Mouse (Mus musculus) heart, postnatal 25 days (tissue): Measurements from ENCODE around the gene Gab1. TPM values are rescaled to one million over a fixed set of nuclear protein-coding genes. Genes with fewer than 3 reads are reported as not detected.

Source experiments
- DNase-seq: peaks from one replicate; pipeline ENCODE4 v3.0.0; 2022; ENCODE audit warnings: low spot score
- intact Hi-C: fragments of 180-260 bp; cut with DNase I; formaldehyde crosslinking; loops from one replicate; pipeline ENCODE4 v1.15.1; 2025
- total RNA-seq, 2 experiments: library from RNA; stranded (reverse); gene quantifications; 2 replicates each; pipeline ENCODE4 v1.2.3; 2021

Gab1 gene
- total RNA-seq, result 10 to 100 TPM; 34.1 to 38.8 TPM

DNA sequence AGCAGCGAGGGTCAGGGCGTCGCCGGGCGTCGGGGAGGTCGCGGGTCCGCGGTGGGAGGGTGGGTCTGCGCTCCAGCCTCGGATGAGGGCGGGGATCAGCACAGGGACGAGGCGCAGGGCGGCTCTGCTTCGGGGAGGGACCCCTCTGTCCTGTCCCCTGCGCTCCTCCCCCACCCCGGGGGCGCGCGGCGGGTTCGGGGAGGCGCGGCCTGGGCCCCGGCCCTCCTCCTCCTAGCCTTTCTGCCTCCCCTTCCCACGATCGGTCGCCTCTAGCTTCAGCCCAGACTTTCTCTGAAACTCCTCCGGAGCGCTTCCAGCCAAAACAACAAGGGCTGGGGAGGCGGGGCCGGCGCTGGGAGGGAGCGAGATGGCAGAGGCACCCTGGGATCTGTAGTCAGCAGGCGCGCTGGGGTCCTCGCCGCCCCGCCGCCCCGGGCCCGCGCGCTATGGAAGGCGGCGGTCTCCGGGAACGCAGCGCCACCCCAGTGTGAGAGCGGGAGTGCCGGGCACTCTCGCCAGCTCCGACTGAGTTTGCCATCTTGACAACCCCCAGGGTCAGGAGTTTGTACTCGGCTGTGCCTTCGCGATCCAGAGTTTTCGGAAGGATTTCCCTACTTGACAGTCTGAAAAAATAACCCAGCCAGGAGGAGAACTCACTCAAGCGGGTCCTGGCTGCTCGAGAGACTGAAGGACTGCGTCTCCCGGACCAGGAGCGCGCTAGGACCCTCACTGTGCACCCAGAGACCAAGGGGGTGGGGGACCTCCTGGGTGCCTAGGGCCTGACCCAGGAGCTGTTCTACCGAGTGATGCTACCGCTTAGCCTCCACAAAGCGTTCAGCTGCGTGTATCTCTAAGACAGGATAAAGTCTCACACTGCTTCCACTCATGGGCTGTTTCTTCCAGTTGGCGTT, at the start of gene Gab1:
Gene Gab1, minus strand, starts transcription at position 324 of the 911 bp plus-strand sequence.
- DNase-seq, result peak; percentile 90
- intact Hi-C loops, result loop anchor here (2.0 kb wide), 2 partner anchors 14 to 112 kb away; no protein-coding TSS in a partner anchor

DNA sequence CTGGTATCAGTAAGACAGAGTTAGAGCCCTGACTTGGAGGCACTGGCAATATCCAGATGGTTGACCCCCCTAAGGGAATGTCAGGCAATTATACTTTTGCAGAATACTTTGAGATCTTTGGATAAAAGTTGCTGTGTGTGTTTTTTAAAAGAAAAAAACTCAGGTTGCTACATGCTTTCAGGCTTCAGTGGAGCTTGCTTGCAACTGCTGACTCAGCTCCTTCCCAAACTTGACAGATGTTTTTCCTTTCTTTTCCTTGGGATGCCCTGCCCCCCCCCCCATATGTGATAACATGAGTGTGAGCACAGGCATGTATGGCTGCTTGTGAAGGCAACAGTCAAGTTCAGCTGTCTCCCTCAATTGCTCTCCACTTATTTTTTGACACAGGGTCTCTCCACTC, 48.5 kb upstream of the Gab1 start:
- intact Hi-C loops, result no loop called here

DNA sequence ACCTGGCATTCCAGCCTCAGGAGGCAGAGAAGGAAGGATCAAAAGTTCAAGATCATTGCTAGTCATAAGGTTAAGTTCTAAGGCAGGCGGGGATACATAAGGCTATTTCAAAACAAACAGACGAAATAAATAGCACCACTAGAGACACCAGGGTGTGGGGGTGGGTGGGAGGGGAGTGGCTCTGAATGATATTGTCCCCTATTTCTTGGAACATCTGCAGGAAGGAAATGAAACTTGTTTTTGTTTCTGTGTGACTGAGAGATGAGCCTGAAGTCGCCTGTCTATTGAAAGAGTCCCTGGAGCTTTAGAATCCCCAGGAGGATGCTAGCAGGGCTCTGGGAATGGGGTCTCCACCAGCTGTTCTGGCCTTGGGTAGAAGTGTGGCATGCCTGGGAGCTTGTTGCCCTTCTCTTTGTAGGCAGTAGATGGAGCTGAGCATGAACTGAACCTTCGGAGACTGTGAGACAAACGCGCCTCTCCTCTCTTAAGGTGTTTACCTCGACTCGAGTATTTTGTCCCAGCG, 43.5 kb upstream of the Gab1 start:
- no peak for DNase-seq
- intact Hi-C loops, result no loop called here

More for the DNA sequence above, 48.5 kb upstream of the Gab1 start:
- DNase-seq, result no peak

DNA sequence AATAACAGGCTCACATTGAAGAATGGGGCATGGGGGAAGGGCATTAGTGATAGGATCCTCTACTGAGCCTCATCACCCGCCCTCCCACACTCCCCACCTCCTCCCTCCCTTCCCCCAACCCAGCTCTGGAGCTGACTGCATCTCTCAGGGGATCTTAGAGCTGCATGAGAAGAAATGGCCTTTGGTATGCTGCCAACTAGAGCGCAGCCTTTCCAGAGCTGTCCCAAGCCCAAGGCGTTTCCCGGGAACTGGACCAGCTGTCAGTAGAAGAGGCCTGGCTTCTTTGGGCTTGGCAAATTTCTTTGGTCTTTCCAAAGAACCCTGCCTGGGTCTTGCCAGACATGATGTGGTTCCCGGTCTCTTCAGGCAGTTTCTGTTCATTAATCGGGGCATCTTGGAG, 42.3 kb upstream of the Gab1 start:
- intact Hi-C loops, result no loop called here
- DNase-seq, result peak; percentile 70

DNA sequence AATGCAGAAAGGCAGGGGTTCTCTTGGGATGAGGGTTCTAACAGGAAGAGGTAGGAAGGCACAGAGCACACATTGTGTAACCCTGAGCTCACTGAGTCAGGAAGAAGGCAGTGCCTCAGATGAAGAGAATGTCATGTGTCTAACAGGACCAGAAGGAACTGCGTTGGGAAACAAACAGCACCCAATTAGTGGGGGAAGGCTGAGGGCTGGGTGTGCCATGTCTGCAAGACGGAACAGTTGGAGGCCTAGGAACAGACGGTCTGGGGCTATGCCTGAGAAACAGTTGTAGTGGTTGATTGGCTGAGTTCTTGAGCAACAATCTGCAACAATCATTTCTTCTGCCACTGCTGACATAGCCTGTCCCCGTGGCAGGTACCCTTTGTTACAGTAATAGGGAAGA, 38.8 kb upstream of the Gab1 start:
- DNase-seq, result no peak
- intact Hi-C loops, result no loop called here

DNA sequence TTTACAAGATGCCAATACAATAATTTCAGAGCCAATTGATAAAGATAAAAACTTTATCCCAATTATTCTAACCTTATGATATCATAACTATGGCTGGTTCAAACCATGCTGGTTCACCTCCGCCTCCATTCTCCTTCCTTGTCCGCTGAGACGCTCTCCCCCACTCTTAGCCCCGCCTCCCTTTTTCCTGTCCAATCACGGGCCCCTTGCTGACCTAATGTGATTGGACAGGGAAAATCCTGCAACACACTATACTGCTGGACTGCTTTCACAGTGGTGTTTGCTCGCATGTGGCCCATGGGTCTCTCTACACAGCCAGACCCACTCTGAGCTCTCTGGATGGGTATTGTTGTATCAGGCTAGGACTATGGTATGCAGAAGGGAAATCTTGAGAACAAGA, 38.2 kb upstream of the Gab1 start:
- intact Hi-C loops, result no loop called here
- no peak for DNase-seq

DNA sequence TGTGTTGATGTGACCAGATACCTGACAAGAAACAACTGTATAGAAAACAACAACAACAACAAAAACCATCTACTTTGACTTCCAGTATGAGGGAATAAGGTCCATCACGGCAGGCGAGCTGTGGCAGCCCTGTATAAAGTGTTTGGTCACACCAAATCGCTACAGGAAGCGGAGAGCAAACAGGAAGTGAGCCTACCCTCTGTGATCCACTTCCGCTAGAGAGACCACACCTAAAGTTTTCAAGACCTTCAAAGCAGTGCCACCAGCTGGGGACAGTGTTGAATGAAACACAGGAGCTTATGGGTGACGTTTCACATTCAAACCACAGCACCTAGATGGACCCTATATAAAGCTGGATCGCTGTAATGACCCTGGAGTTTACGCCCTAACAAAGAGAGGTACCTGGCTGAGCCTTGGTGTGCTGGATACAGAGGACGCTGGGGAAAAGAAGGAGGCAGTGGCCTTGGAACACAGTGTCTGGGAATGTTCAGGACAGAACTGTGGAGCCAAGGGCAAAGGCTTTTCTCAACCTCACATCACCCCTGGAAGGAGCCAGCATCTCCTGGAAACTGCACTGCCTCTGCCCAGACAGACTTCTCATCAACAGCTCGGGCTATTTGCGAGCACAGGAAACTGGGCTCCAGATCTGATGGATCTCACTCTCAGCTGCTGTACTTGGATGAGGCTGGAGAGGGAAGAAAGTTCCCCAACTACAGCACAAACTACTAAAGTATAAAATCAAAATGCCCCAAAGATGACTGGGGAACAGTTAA, 36.3 kb upstream of the Gab1 start:
- DNase-seq, result peak; percentile 30
- intact Hi-C loops, result no loop called here

DNA sequence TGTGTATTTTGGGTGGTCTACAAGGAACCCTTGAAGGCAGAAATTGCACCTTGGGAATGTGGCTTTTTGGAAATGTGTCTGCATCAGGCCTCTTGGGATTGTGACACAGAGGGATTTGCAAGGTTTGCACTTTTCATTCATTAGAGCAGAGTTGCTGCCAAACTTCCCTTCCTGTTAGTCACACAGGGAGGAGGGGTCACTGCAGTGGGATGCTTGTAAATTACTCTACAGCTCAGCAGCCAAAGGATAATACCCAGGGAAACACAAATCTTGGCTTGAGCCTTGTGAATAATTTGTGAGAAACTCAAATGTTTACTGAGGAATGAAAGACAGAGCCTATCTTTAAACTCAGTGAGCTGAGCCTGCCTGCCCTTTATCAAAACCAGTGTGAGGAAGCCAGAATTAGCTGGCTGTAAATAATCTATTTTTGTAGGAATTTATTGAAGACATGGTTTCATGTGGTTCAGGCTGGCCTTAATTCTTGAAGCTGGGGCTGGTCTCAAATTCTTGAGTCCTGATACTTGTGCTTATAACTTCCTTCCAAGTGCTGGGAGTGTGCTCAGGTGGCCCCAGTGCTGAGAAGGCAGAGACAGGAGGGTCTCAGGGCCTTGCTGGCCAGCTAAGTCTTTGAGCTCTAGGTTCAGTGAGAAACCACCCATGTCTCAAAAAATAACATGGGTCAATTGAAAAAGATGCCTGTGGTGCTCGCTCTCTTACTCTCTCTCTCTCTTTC, 32.9 kb upstream of the Gab1 start:
- peak; percentile 23 for DNase-seq
- intact Hi-C loops, result no loop called here

DNA sequence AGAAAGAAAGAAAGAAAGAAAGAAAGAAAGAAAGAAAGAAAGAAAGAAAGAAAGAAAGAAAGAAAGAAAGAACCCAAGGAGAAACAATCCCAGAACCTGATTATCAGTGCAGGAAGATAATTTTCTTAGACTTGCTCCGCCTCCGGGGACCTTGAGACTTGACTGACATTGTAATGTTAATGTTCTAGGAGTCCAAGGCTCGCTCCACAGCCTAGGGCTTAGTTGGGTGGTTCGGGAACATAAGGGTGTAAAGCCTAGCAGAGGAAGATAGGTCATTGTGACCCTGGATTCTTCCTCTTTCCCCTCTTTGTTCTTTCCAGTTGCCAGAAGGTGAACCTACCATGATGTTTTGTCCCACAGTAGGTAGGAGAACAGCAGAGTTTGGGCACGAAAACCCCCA, 31.1 kb upstream of the Gab1 start:
- DNase-seq, result no peak
- intact Hi-C loops, result no loop called here

DNA sequence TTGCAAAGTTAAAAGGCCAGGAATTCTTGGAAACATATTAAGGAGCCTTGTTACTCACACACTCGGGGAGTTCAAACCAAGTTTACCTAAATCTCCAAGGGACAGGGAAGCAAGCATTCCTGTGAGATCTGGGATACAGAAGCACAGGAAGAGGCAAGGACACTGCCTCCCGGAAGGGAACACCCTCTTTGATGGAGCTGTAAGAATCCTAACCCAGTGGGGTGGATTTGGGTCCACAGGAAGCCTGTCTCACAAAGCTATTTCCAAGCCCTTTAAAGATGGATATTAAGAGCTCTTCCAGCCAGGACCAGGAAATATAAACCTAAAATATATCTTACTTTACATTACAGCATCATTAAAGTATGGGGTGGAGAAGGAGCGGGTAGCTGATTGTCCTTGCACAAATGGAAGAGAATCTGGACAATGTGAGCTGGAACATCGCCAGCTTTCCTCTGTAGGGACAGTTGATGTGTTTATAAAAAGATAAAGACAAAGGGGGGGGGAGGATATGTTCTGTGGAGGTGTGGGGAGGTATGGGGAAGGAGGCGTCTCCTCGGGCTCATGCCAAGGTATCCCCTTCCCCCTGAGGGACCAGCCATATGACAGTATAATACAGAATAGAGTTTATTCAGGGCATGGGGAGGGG, 28.1 kb upstream of the Gab1 start:
- intact Hi-C loops, result no loop called here
- no peak for DNase-seq

DNA sequence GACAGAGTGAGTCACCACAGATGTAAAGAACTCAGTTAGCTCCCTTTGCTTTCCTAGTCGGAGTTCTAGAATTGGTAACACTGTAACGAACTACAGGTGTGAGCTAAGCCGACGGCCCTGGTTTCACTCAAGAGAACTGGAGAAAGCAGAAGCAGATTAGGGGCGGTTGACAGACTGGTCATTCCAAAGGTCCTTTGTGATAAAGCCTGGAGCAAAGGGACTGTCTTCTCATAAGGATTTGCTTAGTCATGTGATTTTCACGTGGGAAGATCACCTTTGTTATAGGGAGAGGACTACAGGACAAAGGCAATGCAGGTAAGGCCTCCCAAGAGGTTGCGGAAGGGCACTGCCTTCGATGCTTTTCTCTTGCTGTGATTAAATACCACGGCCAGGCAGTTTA, 22.0 kb upstream of the Gab1 start:
- no peak for DNase-seq
- intact Hi-C loops, result no loop called here

DNA sequence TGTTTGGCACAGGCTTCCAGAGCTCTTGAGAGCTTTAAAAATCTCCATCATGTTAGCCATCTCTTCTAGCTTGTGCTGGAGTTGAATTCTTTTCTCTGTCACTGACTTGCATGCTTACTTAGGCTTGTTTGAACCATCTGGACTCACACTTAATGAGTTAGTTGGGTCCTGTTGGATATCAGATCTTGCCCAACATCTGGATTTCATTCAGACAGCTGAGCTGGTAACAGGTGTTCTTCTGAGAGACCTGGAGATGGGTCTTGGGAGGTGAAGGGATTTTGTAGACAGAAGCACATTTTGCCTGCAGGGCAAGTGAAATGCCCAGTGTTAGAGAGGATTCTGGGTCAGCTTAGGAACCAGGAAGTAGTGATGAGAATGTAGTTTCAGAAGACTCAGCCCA, 19.0 kb upstream of the Gab1 start:
- intact Hi-C loops, result no loop called here

DNA sequence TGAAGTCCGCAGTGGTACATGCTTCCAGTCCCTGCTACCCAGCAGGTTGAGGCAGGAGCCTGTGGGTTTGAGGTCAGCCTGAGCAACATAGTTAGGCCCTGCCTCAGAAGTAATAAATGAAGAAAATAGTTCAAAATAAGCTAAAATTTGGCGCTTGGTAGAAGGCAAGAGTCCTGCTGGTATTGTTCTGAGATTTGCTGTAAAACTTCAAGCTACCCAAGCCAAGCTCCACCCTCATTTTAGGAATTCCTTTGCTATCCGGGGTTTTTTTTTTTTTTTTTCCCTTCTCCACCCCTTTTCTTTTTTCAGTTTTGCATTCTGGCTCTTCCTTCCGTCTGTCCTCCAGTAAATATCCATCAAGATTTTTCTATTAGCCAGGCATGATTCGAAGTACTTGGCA, 15.7 kb upstream of the Gab1 start:
- no peak for DNase-seq
- intact Hi-C loops, result no loop called here

More for the DNA sequence above, 19.0 kb upstream of the Gab1 start:
- DNase-seq, result no peak

DNA sequence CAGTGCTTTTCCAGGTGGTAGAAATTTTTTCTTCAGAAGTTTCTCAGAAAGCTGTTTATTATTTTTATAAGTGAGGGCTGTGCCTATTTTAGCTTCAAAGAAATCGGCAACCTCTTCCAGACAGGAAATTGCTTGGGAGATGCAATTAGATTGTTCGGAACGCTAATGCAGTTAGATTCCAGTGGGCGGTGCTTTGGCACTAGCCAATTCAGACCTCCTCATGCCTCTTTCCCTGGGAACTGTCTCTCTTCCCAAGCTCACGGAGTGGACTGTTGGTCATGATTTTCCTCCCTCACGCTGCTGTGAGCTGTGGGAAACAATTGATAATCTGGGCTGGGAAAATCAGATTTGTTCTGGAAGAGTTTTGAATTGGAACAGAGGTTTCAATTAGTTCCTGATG, 15.1 kb upstream of the Gab1 start:
- no peak for DNase-seq
- intact Hi-C loops, result loop anchor here (2.0 kb wide), 1 partner anchor 15 kb away; the partner anchor contains the start of gene Gab1

DNA sequence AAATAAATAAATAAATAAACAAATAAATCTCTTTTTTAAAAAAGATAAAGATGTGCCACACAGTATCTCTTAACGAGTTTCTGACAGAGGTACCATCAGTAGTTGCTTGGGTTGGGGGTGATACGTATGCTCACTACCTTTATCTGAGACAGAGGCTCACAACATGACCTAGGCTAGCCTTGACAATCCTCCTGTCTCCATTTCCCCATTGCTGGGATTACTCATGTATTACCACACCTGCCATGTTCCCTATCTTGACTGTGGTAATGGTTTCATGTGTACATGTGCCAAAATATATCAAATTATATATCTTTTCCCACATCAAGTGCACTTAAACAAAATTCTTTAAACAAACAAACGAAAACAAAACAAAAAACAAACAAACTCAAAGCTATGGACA, 14.2 kb upstream of the Gab1 start:
- intact Hi-C loops, result loop anchor here (2.0 kb wide), 1 partner anchor 14 kb away; the partner anchor contains the start of gene Gab1
- DNase-seq, result no peak

DNA sequence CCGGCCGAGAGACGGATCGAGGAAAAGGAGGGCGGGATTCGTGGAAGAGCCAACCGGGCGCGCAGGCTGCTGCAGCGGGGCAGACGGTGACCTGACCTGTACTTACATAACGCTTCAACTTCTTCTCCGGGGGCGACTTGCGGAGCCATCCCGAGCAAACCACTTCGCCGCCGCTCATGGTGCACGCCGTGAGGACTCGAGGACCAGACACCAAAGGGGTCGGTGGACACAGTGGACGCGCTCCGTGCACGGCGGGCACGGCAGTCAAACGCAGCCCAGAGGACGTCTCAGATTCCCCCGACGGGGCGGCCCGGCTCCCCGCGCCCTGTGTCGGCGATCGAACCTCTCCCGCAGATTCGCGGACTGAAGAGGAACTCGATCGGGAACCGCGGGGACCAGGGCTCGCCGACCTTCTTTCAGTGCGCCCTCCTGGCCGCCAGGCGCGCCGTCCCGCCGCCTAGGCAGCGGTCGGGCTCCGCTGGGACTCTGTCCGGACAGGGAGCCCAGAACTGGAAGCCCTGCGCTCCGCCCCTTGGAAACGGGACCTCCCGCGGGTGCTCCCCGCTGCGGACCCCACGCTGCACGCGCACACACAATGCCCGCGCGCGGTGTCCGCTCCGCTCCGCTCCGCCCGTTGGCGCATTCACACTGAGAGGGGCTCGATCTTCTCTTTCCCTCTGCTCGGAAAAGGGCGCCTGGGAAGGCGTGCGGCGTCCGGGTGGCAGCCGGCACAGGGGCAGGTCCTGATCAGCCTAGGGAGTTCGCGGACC, 708 bp downstream of the Gab1 start:
- intact Hi-C loops, result loop anchor here (2.0 to 5.0 kb wide), 7 partner anchors 15 to 127 kb away; no protein-coding TSS in a partner anchor
- DNase-seq, result peak; percentile 71

DNA sequence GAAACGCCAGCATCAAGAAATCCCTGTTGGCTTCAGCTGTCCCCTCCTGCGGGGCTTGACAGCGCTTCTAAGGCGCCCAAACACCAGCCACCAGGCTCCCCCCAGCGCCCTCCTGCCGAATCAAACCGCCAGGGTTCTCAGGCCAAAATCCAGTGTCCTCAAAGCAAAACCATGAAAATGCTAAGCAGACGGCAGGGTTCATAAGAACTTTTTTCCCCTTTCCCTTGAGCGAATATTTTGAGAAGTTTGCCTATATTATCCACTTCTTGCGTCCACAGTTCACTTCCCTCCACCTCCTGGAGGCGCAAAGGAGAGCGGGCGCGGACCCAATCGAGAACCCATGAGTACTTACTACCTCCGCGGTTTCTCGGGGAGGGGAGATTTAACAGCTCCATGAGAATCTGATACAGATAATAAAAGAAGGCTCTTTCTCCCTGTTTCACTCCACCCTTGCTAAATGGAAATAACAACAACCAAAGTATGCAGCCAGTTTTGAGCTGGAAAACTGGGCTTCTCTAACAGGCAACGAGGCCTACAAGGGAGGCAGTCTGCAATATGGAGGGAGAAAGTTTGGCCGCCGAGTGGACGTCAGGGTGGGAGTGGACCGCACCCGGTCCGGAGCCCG, 1.4 kb downstream of the Gab1 start:
- intact Hi-C loops, result loop anchor here (2.0 to 5.0 kb wide), 5 partner anchors 42 to 126 kb away; no protein-coding TSS in a partner anchor
- DNase-seq, result peak; percentile 40

DNA sequence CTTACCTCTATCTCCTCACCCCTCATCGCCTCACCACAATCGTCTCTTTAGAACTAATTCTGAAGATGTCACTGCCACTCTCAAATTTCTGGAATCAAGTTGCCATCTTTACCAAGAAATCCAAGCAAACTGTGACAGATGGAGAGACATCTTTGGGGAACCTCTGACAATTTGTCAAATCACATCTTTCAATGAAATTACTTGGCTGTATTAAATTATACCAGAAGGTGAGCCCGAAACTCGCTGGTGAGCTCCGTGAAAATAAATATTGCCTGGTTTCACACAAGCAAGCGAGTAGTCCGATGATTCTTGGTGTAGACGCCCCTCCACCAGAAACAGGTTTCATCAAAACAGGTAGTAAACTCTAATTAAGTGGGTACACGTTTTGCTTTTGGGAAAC, 2.2 kb downstream of the Gab1 start:
- intact Hi-C loops, result loop anchor here (2.0 to 5.0 kb wide), 5 partner anchors 41 to 125 kb away; no protein-coding TSS in a partner anchor
- DNase-seq, result no peak
